Mouse (Mus musculus) natural killer cell, adult 2 months (primary cell): ENCODE data around the gene Pde6g.

Experiments used
- DNase-seq, 2 experiments: peaks; one replicate each; pipeline ENCODE4 v3.0.0; 2022; ENCODE audit warnings: low spot score in 2 of 2

Gene Pde6g

DNA sequence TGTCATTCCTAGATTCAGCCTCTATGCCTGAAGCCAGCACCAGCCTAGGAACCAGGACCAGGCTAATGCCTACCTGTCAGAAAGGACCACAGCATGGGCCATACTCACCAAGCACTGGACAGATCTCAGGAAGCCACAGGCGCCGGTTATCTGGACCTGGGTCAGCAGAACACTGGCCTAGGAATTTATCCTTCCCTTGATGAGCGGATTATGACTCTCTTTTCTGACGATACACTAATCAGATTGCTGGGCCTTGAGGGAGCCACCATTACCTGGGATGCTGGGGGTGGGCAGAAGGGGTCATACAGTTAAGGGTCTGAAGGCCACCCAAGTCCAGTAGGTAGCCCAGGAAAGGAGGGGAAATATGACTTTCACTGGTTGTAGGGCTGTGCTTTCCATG is at the start of gene Pde6g:
Gene Pde6g, minus strand, starts transcription at position 195 of the 400 bp plus-strand sequence.
- DNase-seq, result no peak

DNA sequence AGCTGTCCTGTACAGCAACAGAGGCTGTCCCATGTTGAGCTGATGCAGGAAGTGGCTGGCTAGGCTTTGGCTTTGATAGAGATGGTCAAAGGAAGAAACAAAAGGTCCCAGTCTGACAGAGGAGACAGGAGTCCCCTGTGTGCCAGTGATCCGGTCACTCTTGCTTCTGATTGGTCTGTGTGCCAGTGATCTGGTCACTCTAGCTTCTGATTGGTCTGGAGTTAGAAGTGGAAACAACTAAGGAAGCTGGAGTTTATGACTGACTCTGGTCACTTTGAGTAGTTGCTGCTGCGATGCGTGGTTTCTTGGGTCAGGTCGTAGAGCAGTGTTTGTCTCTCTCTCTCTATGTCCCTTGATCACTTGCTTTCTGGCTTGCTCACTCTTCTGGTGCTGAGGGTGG is 48.4 kb upstream of the Pde6g start:
- no peak for DNase-seq

DNA sequence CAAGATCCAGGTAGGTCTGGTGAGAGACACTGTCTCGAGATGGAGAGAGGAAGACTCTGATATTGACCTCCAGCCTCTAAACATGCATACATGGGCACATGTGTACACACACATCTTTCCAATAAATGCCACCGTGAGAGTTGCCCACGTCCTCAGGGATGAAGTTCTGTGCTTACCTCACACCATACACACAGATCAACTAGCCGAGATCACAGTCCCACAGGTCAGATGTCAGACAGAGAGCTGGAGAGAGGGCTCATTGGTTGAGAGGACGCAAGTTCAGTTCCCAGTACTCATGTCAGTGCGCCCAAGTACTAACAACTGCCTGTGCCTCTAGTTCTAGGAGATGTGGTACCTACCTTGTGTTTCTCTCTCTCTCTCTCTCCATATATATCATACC is 47.7 kb upstream of the Pde6g start:
- no peak for DNase-seq

DNA sequence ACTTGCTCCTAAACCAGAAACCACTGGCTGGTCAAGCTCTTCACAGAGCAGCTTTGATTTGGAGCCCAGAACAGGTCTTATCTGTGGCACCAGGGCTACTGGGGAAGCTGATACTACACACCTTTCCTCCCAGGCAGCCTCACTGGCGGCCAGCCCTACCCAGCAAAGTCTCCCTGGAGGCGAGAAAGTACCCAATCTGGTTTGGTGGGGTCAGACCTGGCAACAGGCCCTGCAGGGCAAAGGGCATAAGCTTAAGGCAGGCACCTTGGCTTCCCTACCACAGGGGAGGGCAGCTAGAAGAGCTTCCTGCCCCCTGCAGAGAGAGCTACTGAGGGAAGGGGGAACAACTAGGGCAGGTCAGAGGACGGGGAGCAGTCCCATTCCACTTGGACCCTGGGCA is 47.1 kb upstream of the Pde6g start:
- DNase-seq, result no peak

DNA sequence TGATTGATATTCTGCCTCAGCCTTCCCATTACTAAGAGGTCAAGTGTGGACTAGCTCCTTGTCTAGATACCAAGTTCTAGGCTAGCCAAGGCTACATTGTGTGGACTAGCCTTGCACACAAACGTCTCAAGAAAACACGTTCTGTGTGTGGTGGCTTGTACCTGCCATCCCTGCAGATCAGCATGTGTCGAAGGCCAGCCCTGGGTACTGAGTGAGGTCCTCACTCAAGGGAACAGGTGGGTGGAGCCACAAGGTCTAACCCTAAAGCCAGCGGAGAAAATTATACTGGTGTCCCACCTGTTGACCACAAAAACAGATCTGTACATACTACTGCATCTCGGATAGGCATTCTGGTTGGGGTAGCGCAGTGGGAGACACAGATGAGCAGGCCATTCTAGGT is 46.6 kb upstream of the Pde6g start:
- DNase-seq, result no peak

DNA sequence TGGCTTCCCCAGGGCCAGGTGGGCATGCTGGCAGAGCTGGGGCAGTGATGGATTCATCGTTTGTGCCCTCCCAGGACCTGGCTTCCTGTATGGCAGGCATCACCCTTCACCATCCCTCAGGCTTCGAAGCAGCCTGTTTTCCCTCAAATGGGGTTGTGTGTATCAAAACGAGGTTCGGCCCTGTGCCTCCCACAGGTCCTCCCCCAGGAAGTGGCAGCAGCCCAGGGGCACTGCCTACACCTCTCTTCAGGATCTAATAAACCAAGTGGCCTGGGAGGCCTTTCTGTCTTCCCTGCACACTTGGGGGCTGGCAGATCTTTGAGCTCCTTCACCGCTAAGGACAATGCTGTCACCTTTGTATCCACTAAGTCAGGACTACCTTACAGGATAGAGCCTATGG is 45.6 kb upstream of the Pde6g start:
- no peak for DNase-seq

DNA sequence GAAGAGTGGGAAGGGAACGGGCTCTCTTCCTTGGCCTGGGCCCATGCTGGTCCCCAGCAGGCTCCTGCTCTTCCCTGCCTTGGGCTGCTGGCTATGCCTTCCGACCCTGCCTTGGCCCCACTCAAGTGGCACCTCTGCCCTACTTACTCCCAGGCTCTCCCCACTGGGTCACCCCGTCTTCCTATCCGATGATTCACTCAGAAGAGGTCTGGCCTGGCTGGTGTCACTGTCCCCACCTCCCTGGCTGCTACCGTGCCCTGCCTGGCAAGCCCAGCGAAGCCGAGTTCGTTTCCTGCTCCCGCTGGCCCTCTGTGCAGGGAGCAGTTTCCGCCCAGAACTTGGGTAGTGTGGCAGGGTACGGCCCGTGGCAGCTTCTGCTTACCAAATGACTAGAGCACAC is 44.9 kb upstream of the Pde6g start:
- DNase-seq, result no peak

DNA sequence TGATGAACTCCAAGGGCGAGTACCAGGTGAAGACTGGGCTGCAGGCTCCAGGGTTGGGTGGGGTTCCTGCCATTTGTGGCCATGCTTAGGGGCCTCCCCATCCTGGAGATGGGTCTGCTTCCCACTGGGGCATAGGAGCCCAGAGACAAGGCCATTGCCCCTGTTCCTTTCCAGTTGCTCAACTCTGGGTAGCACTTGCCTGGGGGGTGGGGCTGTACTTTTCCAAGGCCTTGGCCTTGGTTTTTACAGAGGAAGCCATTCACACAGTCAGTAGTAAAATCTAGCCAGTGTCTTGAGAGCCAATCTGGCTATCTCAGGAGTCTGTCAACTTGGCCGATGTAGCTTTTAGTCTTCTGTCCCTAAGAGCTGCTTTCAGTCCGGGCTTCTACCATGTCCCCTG is 44.1 kb upstream of the Pde6g start:
- no peak for DNase-seq

DNA sequence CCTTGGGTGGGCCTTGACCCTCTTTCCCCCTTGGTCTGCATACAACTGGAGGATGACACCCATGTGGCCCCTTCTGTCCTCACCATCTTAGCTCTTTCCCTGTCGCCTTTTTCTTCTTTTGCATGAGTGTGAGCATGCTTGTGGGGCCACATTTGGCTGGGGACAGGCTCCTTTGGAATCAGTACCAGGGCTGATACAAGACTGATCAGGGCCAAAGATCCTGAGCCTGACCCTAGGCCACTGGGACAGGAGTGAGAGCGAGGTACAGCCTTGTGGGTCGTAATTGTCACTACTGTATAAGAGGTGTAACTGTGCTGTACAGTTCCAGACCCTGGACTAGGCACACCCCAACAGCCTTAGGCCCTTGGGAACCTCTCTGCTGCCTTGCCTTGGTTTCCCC is 40.6 kb upstream of the Pde6g start:
- DNase-seq, result no peak

DNA sequence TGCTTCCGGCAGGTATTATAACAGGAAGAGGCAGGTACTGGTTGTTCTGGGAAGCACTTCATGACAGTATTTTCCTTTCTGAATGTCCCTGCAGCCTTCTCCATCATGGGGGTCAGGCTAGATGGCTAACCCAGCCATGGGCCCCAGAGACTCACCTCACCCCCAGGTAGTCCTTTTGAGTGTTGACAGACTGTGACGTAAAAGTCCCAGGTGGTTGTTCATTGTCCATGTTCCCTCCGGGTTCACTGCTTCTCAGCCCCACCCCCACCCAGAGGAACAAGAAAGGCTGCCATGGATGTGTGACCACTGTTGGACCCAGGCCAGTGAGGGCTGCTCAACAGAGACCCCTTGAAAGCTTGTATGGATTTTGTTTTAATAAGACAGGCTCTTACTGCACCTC is 40.1 kb upstream of the Pde6g start:
- no peak for DNase-seq

DNA sequence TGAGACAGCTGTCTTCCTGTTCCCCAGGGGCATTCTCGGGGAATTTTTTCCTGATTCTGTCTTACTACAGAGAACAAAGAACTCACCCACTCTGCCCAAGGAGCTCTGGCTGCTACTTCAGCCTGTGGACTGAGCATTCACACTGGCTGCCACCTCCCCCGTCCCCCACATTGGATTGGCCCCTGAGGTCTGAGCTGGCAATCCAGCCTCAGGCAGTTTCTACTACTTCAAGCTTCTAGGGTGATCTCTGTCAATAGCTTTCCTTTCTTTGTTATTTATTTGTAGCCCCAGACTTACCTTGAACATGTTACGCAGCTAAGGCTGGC is 39.5 kb upstream of the Pde6g start:
- DNase-seq, result no peak

DNA sequence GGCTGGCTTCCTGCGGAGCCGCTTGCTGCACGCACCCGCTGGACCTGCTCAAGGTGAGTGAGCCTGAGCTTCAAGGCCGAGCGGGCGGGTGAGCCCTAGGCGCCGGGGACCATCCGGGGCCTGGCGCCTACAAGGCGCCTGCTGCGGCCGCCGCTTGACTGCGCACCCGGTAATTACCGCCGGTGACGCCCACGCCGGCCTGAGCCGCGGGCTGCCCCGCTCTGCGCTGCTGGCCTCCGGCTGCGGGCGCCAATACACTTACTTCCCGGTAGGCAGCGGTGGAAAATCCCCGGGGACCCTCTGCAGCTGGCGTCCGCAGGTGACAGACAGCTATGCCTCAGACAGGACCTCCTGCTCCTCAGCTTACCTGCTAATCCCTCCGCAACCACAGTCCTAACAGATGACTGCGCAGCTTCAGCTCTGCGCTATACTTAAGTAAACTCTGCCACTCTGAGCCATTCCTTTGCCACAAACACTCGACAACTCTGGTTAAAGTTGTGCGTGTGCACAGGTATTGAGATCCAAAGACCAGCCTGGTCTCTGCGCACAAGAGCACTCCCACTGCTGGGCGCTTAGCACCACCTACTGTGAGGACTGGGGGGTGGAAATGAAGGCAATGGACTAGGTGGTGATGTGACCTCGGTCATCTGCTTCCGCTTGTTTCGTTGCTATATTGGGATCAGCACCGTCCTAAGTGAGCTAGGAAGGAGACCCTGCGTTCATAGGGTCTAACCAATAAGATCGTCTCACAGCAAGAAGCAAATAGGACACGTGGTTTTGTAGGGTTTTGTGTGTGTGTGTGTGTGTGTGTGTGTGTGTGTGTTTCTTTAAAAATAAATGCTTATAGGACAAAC is 39.0 kb upstream of the Pde6g start:
- peak; percentile 44 to 46 for DNase-seq

DNA sequence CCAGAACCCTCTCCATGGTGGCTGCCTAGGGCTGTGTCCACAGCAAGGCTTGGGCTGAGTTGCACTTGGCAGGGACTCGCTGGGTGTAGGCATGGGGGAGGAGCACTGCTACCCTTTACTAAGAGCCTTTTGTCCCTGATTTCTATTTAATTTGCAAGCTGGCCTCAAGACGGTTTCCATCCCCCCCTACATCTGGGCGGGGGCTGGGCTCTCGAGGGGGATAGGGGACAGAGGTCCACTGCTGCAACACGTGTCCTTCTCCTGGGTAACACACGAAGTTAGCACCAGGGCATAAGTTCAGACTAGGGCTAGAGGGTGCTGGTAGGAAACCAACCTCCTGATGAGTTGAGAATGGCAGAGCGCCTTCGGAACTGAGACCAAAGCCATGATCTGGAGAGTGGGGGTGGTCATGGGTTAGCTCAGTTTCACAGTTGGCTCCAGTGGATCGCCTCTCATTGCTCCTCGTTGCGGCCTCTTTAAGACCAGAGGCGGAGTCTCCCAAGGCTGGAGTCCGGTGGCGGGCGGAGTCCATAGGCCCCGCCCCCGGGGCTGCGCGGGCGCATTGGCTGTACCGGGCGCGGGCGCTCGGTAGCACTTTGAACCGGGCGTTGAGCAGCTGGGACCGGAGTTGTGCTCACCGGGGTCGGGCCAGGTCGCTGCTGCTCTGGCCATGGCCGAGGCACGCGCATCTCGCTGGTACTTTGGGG is 38.2 kb upstream of the Pde6g start, which contains the start of gene Slc25a10:
Gene Slc25a10, plus strand, starts transcription at position 524 of the 707 bp plus-strand sequence.
- peak; percentile 64 to 69 for DNase-seq

DNA sequence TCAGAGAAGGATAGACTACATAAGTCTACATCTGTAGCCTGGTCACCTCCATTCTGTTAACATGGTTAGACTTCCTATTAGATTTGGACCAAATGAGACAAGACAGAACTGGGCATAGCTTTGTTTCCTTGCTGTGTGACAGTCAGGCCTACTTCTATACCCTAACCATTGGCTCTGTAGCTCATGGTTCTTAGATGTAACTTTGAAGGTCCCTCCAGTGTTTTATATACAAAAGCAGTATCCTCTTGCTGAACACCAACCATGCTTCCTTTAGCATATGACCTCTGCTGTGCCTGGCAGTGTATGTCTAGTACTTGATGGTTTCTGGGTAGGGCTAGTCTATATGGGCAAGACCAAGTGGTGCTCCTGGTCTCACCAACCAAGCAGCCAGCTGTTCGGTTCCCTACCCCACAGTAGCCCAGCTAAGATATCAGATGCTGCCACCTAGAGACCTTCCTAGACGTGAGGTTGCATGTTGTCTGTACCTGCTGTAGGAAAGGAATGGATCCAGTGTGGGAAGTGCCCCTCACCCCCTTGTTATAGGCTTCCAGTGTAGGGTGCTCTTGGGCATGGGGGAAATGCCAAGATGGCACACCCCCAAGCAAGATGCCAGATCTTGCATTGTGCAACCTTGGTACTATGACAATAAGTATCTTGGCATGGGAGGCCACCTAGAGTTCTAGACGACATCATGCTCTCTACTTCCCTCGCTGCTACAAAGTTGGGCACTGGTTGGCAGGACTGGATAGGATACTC is 37.2 kb upstream of the Pde6g start:
- DNase-seq, result no peak

DNA sequence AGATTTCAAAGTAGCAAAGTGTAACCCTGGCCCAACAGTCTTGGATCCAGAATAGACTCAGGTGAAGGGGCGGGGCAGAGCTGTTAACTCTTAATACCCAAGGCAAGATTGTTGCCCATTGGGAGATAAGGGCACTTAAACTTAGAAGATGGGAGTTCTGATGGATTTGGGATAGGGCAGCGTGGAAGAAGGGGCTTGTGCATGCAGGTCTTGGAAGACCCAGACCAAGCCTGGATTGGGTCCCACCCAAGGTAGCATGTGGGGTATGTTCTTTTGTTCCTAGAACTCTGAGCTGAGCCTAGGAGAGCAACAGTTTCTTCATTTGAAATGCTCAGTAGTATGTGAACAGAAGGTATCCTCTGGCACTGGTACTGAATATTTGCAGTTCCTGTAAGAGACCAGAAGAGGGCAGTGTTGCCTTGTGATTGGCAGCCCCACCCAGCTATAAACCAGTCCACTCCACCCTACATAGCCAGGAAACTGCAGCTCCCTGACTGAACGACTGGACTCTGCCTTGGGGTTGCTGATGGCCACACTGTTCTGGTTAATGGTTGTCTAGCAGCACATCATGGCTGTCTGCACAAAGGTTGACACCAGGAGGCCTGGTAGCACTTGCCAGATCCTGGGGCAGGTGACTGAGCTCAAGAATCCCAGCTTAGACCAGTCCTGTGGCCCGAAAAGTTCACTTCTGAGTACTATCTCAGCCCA is 35.9 kb upstream of the Pde6g start:
- peak; percentile 70 to 75 for DNase-seq

DNA sequence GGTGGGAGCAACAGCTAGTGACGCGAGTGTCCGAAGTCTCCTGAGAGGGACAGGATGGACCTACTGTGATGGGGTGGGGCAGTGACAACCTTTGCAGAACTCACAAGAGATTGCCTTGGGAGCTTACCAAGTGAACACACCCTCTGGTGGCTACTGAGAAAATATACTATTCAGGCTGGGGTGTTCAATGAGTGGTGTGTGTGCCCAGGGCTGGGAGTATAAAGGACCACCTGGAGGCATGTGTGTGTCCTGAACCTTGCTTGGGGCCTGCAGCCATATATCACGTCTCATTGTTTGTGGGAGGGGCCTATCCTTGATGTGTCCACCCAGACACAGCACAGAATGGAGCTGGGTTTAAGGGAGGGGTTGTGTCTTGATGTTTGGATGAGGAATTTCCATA is 35.2 kb upstream of the Pde6g start:
- DNase-seq, result no peak

DNA sequence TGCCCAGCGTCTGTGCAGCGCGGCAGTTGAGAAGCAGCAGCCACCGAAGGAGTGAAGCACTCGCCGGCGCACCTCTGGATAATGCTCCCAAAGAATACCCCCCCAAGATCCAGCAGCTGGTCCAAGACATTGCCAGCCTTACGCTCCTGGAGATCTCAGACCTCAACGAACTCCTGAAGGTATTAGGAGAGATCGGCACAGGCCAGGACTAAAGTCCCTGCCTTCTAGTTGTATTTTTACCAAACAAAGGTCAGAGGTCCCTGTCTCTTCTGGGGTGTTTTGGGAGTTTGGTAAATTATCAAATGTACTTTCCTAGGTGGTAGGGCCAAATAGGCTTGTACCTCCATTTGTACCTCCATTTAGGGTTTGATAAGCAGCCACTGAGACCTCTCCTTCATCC is 32.0 kb upstream of the Pde6g start:
- DNase-seq, result no peak

DNA sequence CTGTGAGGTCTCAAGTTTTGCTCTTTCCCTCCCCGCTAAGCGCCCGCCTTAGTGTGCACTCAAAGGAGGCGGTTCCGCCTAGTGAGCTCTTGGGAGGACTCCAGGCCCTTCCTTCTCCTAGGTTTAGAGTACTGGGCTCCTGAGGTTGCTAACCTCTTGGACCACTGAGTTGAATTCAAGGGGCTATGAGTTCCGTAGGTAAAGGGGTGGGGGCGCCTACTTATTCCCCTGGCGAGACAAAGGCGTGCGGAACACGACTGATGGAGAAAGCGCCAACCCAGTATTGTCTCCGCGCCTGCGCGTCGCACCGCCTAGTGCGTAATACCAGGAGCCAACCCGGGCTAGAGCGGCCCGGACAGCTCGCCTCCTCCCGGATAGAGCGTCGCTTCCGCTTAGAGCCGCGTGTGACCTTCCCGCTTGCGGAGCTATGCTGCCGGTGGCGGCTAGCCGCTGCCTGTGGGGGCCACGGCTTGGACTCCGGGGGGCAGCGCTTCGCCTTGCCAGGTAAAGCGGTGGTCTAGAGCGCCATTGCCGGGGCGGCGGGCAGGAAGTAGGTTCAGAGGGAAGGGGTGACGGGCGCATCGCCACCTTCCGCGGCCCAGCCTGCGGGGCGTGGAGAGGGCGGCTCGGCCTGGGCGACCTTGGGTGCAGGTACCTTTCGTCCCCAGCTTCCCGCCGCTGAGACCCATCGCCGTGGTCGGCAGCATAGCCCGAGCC is 31.1 kb upstream of the Pde6g start, which contains the start of gene Mrpl12:
Gene Mrpl12, plus strand, starts transcription at position 349 of the 717 bp plus-strand sequence.
- DNase-seq, result peak; percentile 78 to 86

DNA sequence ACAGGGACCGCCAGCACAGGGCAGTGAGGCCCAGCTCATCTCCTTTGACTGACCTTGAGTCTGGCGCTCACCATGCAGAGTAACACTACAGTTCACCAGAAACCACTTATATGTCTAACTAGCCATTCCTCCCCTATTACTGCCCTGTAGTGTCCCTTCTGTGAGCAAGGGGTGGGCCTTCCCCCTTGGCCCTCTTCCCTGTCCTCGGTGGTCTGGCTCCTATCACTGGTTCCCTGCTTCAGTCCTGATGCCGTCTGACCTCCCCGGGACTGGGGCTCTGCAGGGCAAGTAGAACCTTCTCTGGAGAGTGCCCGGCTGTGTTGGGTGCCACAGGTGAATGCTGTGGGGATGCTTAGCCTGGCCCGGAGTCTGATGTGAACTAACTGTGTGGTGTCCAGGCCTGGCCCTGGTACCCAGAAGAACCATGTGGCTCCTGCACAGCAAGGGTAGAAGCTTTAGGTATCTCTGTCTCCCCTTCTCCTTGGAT is 30.2 kb upstream of the Pde6g start:
- DNase-seq, result no peak

DNA sequence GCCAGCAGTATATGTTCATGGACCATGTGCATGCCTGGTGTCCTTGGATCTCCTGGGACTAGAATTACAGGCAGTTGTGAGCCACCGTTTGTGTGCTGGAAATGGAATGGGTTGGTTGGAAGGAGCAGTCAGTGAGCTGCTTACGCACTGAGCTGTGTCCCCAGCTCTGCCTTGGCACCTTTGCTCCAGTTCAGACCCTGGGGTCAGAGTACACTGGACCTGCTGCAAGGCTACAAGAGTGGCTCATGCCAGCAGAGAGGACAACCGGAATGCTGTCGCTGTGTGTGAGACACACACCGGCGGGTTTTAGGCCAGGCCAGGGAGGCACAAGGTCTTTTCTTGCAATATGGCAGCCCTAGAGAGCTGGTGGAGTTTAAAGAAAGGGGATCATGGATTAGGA is 18.8 kb upstream of the Pde6g start:
- DNase-seq, result no peak

DNA sequence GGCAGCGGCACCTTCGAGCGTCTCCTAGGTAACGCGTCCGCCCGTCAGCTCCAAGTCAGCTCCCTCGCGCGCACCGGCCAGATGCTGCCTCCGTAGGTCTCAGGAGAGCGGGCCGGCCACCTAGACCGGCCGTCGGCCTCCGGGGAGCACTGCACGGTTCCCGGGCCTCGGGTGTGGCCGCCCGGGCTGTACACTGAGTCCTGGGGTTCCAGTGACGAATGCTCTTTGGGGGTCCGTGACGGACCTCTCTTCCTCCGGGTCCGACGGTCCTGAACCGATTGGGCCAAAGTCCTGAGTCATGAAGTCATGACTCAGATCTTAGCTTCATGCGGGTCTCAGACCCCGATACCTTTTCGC is 14.4 kb upstream of the Pde6g start:
- DNase-seq, result no peak
